Mouse (Mus musculus) CH12.LX (cell line): ENCODE measurements around the gene Por. TPM values are rescaled to one million over a fixed set of nuclear protein-coding genes. Genes with fewer than 3 reads are reported as not detected.

Experiments
- DNase-seq: peaks from one replicate; pipeline ENCODE4 v3.0.0-alpha.2; 2013; ENCODE audit errors: extremely low read depth
- H3K27ac ChIP-seq: 2 replicates; pipeline ENCODE4 v1.5.1; 2012; ENCODE audit warnings: low read depth, mild to moderate bottlenecking, control low read depth, moderate library complexity; ENCODE audit not compliant: insufficient read depth
- H3K27me3 ChIP-seq: replicated peaks from 2 replicates; pipeline ENCODE3; 2012; ENCODE audit warnings: inconsistent platforms
- H3K36me3 ChIP-seq, 2 experiments: replicated peaks in 1 of 2; 2 replicates each; pipeline versions ENCODE3 to v1.6.1; 2012; ENCODE audit warnings: inconsistent platforms in 1 of 2, low read length in 1 of 2, mild to moderate bottlenecking in 1 of 2, mixed read lengths in 1 of 2, moderate library complexity in 1 of 2; ENCODE audit not compliant: control insufficient read depth in 1 of 2, insufficient read depth in 1 of 2
- H3K4me1 ChIP-seq, 2 experiments: 2 replicates each; pipeline ENCODE4 v1.6.1; 2012; ENCODE audit warnings: inconsistent platforms in 1 of 2, moderate library complexity in 1 of 2; ENCODE audit not compliant: insufficient read depth in 2 of 2, control insufficient read depth in 1 of 2
- H3K4me2 ChIP-seq: 2 replicates; pipeline ENCODE4 v1.6.1; 2012; ENCODE audit warnings: low read depth, mild to moderate bottlenecking, control low read depth; ENCODE audit not compliant: poor library complexity, insufficient read depth, severe bottlenecking
- H3K4me3 ChIP-seq, 3 experiments: fragments of 150-350 bp in 1 of 3; sonication (generic) in 1 of 3; replicated peaks in 1 of 3; 2 replicates each; pipeline versions ENCODE3 to v1.5.1; 2011 to 2012; ENCODE audit warnings: low read depth in 2 of 3, low read length in 2 of 3, mild to moderate bottlenecking in 2 of 3, moderate library complexity in 2 of 3, control low read depth in 1 of 3, improper control_type of control experiment in 1 of 3, inconsistent platforms in 1 of 3, mixed read lengths in 1 of 3; ENCODE audit not compliant: poor library complexity in 1 of 3
- H3K79me2 ChIP-seq: replicated peaks from 2 replicates; pipeline ENCODE4 v1.6.1; 2012; ENCODE audit warnings: mild to moderate bottlenecking, moderate library complexity; ENCODE audit not compliant: control insufficient read depth, poor library complexity, insufficient read depth, severe bottlenecking; ENCODE audit errors: extremely low read depth
- H3K9ac ChIP-seq: 2 replicates; pipeline ENCODE4 v1.6.1; 2012; ENCODE audit warnings: low read depth, mild to moderate bottlenecking, control low read depth, moderate library complexity; ENCODE audit not compliant: insufficient read depth
- H3K9me3 ChIP-seq: replicated peaks from 2 replicates; pipeline ENCODE3; 2012; ENCODE audit warnings: low read length, inconsistent platforms, mixed read lengths
- BHLHE40 ChIP-seq: IDR thresholded peaks from 2 replicates; pipeline ENCODE4 v1.6.1; 2011; ENCODE audit warnings: mild to moderate bottlenecking, low read depth, low read length, improper control_type of control experiment
- CHD1 ChIP-seq: IDR thresholded peaks from 2 replicates; pipeline ENCODE4 v1.6.1; 2012; ENCODE audit warnings: low read depth, low read length, improper control_type of control experiment, inconsistent platforms
- CTCF ChIP-seq, 2 experiments: IDR thresholded peaks in 1 of 2; conservative IDR thresholded peaks in 1 of 2; 2 replicates each; pipeline ENCODE4 v1.5.1; 2011 to 2012; ENCODE audit warnings: low read depth in 2 of 2, low read length in 2 of 2, improper control_type of control experiment in 1 of 2, inconsistent platforms in 1 of 2, mild to moderate bottlenecking in 1 of 2, moderate library complexity in 1 of 2
- E2F4 ChIP-seq: IDR thresholded peaks from 2 replicates; pipeline ENCODE4 v1.6.1; 2011; ENCODE audit warnings: low read depth, low read length, improper control_type of control experiment; ENCODE audit not compliant: insufficient replicate concordance
- ELF1 ChIP-seq: IDR thresholded peaks from 2 replicates; pipeline ENCODE4 v1.6.1; 2014; ENCODE audit warnings: low read depth, mild to moderate bottlenecking, inconsistent platforms, low read length, improper control_type of control experiment
- HCFC1 ChIP-seq: IDR thresholded peaks from 2 replicates; pipeline ENCODE4 v1.6.1; 2012; ENCODE audit warnings: low read depth, mild to moderate bottlenecking, inconsistent platforms, low read length, improper control_type of control experiment
- IRF4 ChIP-seq: IDR thresholded peaks from 2 replicates; pipeline ENCODE4 v1.6.1; 2014; ENCODE audit warnings: low read depth, mild to moderate bottlenecking, inconsistent platforms, low read length, improper control_type of control experiment
- MAX ChIP-seq: IDR thresholded peaks from 2 replicates; pipeline ENCODE4 v1.6.1; 2011; ENCODE audit warnings: low read length, improper control_type of control experiment
- MEF2A ChIP-seq: IDR thresholded peaks from 2 replicates; pipeline ENCODE4 v1.6.1; 2014; ENCODE audit warnings: low read depth, mild to moderate bottlenecking, inconsistent platforms, low read length, improper control_type of control experiment, borderline replicate concordance
- MXI1 ChIP-seq: IDR thresholded peaks from 2 replicates; pipeline ENCODE4 v1.6.1; 2011; ENCODE audit warnings: mild to moderate bottlenecking, low read depth, low read length, improper control_type of control experiment
- PAX5 ChIP-seq: IDR thresholded peaks from 2 replicates; pipeline ENCODE4 v1.6.1; 2012; ENCODE audit warnings: low read length, inconsistent platforms, mixed read lengths
- POLR2AphosphoS2 ChIP-seq: IDR thresholded peaks from 2 replicates; pipeline ENCODE4 v1.6.1; 2011; ENCODE audit warnings: low read depth, low read length, improper control_type of control experiment
- SIN3A ChIP-seq: IDR thresholded peaks from 2 replicates; pipeline ENCODE4 v1.6.1; 2012; ENCODE audit warnings: low read length, improper control_type of control experiment, inconsistent platforms
- USF2 ChIP-seq: conservative IDR thresholded peaks from 2 replicates; pipeline ENCODE4 v1.6.1; 2011; ENCODE audit warnings: low read depth, low read length, improper control_type of control experiment
- ZKSCAN1 ChIP-seq: IDR thresholded peaks from 2 replicates; pipeline ENCODE4 v1.6.1; 2012; ENCODE audit warnings: low read depth, inconsistent platforms, low read length, improper control_type of control experiment, borderline replicate concordance
- ZMIZ1 ChIP-seq: IDR thresholded peaks from 2 replicates; pipeline ENCODE4 v1.6.1; 2012; ENCODE audit warnings: low read depth, mild to moderate bottlenecking, inconsistent platforms, low read length, improper control_type of control experiment
- ZNF384 ChIP-seq: IDR thresholded peaks from 2 replicates; pipeline ENCODE4 v1.6.1; 2012; ENCODE audit warnings: low read depth, low read length, improper control_type of control experiment, inconsistent platforms
- dilution Hi-C: fragments of 300-500 bp; cut with MboI; formaldehyde crosslinking; loops from 2 replicates; pipeline ENCODE4 v1.14.3; 2020; ENCODE audit warnings: low sequenced_read_pairs; ENCODE audit not compliant: extremely low pct_unique_long_range_greater_than_20kb, extremely low pct_ligation_motif_present
- in situ Hi-C: fragments of 300-500 bp; cut with MboI; formaldehyde crosslinking; loops from 3 replicates; pipeline ENCODE4 v1.14.3; 2019; ENCODE audit warnings: low sequenced_read_pairs, low pct_ligation_motif_present, low pct_unique_long_range_greater_than_20kb, mixed read lengths
- polyA plus RNA-seq: library from polyadenylated mRNA; unstranded; fragments of >175 nt; gene quantifications from 2 replicates; pipeline ENCODE4 v1.2.1, GENCODE M21; 2012; ENCODE audit warnings: low read depth; ENCODE audit not compliant: insufficient read length
- total RNA-seq, 2 experiments: library from RNA; depleted of rRNA; stranded (reverse); fragments of 300-350 nt in 1 of 2; fragments of >200 nt in 1 of 2; gene quantifications; 2 replicates each; pipeline ENCODE4 v1.2.3; 2012 to 2014

The Por gene
- total and polyA plus RNA-seq, 3 experiments = 17.3 to 56.8 (median 41.2) TPM

- TF ChIP-seq CHD1 (no peak), BHLHE40 (peak; percentile 98), ZKSCAN1 (no peak), ZNF384 (no peak), MEF2A (peak; percentile 96)
Measured at GRCm38 (mm10) chr5:135722121-135722520, 52.3 kb downstream of the Por start (continued).

- dilution Hi-C loops = no loop called here
- in situ Hi-C loops = no loop called here
- peaks cover 7 to 68% of the 10 kb centered on the region in 2 experiments for H3K36me3 ChIP-seq
Measured at GRCm38 (mm10) chr5:135723165-135723751, 53.4 kb downstream of the Por start.

GRCm38 (mm10) chr5:135724536-135725322 is 54.9 kb downstream of the Por start:
- H3K4me2 ChIP-seq = no peak overlapping the region
- no peak for DNase-seq
- H3K9me3 ChIP-seq = no peaks in the 10 kb centered on the region
- no peak overlapping the region for H3K9ac ChIP-seq
- H3K4me3 ChIP-seq = no peak overlapping the region
- H3K27me3 ChIP-seq = no peaks in the 10 kb centered on the region
- TF ChIP-seq SIN3A (no peak), PAX5 (no peak), E2F4 (no peak), POLR2AphosphoS2 (no peak), MAX (no peak)
- no peak overlapping the region for H3K27ac ChIP-seq
- H3K79me2 ChIP-seq = no peaks in the 10 kb centered on the region
- in situ Hi-C loops (no loop called here), dilution Hi-C loops (no loop called here)
- H3K4me1 ChIP-seq = peaks cover 22 to 64% of the 10 kb centered on the region in 2 experiments
- H3K36me3 ChIP-seq = peaks cover 14 to 71% of the 10 kb centered on the region in 2 experiments

More at GRCm38 (mm10) chr5:135723165-135723751, 53.4 kb downstream of the Por start:
- Histone ChIP-seq H3K27ac (no peak overlapping the region), H3K4me2 (no peak overlapping the region), H3K9me3 (no peaks in the 10 kb centered on the region), H3K4me1 (peaks cover 29 to 76% of the 10 kb centered on the region in 2 experiments), H3K27me3 (no peaks in the 10 kb centered on the region), H3K4me3 (no peak overlapping the region), H3K79me2 (no peaks in the 10 kb centered on the region), H3K9ac (no peak overlapping the region)
- TF ChIP-seq IRF4 = no peak
- no peak for TF ChIP-seq E2F4
- TF ChIP-seq USF2 = no peak
- TF ChIP-seq SIN3A = no peak
- no peak for TF ChIP-seq ZMIZ1
- TF ChIP-seq ELF1 = no peak
- TF ChIP-seq CTCF (conservative IDR thresholded peaks at IDR 0.05 in 1 of 2, IDR thresholded peaks at IDR 0.05 in 1 of 2; ENCODE audit: low read depth in 2 of 2, low read length in 2 of 2) = no peak
- TF ChIP-seq HCFC1 = no peak
- no peak for TF ChIP-seq MXI1
- no peak for DNase-seq
